Mouse (Mus musculus) kidney, embryonic 15.5 days (tissue): ENCODE data around the gene Ugt1a6a. TPM values are rescaled to one million over a fixed set of nuclear protein-coding genes. Genes with fewer than 3 reads are reported as not detected.

Experiments used
- ATAC-seq: fragments of 200-750 bp; cut with Nextera tagmentation; replicated peaks from 2 replicates; pipeline ENCODE4 v1.8.0; 2017; ENCODE audit warnings: moderate TSS enrichment; ENCODE audit not compliant: low FRiP score
- H3K27ac ChIP-seq: fragments of 300-500 bp; sonication (generic); 2 replicates; pipeline ENCODE4 v1.5.1; 2015; ENCODE audit warnings: mild to moderate bottlenecking, inconsistent platforms
- H3K27me3 ChIP-seq: fragments of 300-500 bp; sonication (generic); 2 replicates; pipeline ENCODE4 v1.6.1; 2015; ENCODE audit warnings: inconsistent platforms
- H3K36me3 ChIP-seq: fragments of 300-500 bp; sonication (generic); 2 replicates; pipeline ENCODE4 v1.6.1; 2015; ENCODE audit warnings: inconsistent platforms
- H3K4me1 ChIP-seq: fragments of 300-500 bp; sonication (generic); 2 replicates; pipeline ENCODE4 v1.6.1; 2015; ENCODE audit warnings: inconsistent platforms
- H3K4me2 ChIP-seq: fragments of 300-500 bp; sonication (generic); 2 replicates; pipeline ENCODE4 v1.6.1; 2015; ENCODE audit warnings: moderate library complexity, mild to moderate bottlenecking, inconsistent platforms
- H3K4me3 ChIP-seq: fragments of 300-500 bp; sonication (generic); replicated peaks from 2 replicates; pipeline ENCODE4 v1.5.1; 2015; ENCODE audit warnings: mild to moderate bottlenecking, inconsistent platforms
- H3K9ac ChIP-seq: fragments of 300-500 bp; sonication (generic); 2 replicates; pipeline ENCODE4 v1.6.1; 2015; ENCODE audit warnings: mild to moderate bottlenecking, inconsistent platforms
- H3K9me3 ChIP-seq: fragments of 300-500 bp; sonication (generic); replicated peaks from 2 replicates; pipeline ENCODE4 v1.6.1; 2016; ENCODE audit warnings: inconsistent platforms
- WGBS: fragments of 180-500 bp; shearing (Covaris S2); methylation state at CpG from one replicate; pipeline ENCODE4 v1.1.7; 2015; ENCODE audit warnings: mixed read lengths; 5-methylcytosine and 5-hydroxymethylcytosine counted together
- polyA plus RNA-seq: library from polyadenylated mRNA; unstranded; fragments of >200 nt; fragmentation: Nextera tagmentation; extraction: Ambion mirVana; gene quantifications from 2 replicates; pipeline ENCODE4 v1.2.1, GENCODE M21; 2015

The Ugt1a6a gene
- polyA plus RNA-seq, 1 experiment from 2014 or later: 3.1 TPM

DNA sequence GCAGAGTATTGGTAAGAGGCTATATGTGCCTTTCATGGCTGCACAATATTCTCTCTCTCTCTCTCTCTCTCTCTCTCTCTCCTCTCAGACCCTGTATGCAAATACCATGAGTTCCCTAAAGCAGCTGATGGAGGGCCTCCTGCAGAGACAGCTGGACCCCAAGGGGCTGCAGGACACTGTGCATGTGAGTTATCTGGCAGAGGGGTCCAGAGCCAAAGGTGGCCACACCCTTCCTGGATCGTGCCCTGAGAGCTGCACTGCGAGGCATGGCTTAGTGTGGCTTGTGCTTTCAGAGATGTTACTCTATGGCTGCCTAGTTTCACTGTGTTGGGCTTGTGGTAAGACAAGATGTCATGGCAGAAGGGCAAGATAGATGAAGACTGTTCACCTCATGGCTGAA is 113.1 kb downstream of the Ugt1a6a start:
- WGBS: 52% methylated on average over 2 of the region's 2 CpGs
- H3K9me3 ChIP-seq: peaks cover 64% of the 10 kb centered on the region
- no peaks in the 10 kb centered on the region for H3K36me3 ChIP-seq
- no peak overlapping the region for H3K9ac ChIP-seq
- no peak overlapping the region for H3K4me2 ChIP-seq
- no peaks in the 10 kb centered on the region for H3K27me3 ChIP-seq
- ATAC-seq: no peak
- no peaks in the 10 kb centered on the region for H3K4me1 ChIP-seq
- H3K27ac ChIP-seq: no peak overlapping the region
- H3K4me3 ChIP-seq: no peak overlapping the region

DNA sequence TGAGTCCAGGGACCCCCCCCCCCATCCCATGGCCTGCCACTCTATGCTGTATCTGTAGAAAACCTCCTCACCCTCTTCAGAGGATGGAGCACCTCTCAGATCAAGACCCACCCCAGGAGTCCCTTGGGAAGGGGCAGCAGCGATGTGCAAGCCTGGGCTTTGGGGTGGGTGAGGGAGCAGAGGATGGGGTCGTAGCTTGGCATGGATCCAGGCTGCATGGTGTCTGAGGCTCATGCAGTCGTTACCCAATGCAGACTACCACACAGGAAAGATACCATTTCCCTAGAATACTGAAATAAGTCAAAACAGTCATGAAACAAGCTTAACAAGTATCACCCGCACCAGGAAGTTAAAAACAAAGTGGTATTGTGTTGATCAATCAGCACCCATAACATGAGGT is 114.0 kb downstream of the Ugt1a6a start:
- Histone ChIP-seq H3K9ac (no peak overlapping the region), H3K4me3 (no peak overlapping the region), H3K27ac (no peak overlapping the region), H3K9me3 (peaks cover 57% of the 10 kb centered on the region), H3K36me3 (no peaks in the 10 kb centered on the region), H3K4me2 (no peak overlapping the region), H3K27me3 (no peaks in the 10 kb centered on the region), H3K4me1 (no peaks in the 10 kb centered on the region)
- 72% methylated on average over 4 of the region's 4 CpGs for WGBS
- ATAC-seq: no peak

DNA sequence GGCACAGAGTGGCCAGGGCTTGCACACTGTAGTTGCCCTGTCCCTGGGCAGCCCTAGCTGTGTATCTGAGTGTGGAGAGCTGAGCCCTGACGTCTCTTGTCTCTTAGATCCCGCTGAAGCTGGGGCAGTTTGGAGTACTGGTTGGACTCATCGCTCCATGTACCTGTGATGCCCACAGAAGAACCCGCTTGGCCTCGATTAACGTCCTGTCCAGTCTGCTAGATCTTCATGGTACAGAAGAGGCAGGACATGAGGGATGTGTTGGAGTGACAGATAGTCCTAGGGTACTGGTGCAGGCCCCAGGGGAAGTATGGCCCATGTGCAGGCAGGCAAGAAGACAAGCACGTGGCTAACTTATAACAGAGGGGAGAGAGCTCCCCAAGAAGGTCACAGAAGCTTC is 115.0 kb downstream of the Ugt1a6a start:
- H3K36me3 ChIP-seq: no peaks in the 10 kb centered on the region
- no peak overlapping the region for H3K4me2 ChIP-seq
- no peaks in the 10 kb centered on the region for H3K27me3 ChIP-seq
- no peaks in the 10 kb centered on the region for H3K4me1 ChIP-seq
- H3K27ac ChIP-seq: no peak overlapping the region
- ATAC-seq: no peak
- H3K4me3 ChIP-seq: no peak overlapping the region
- WGBS: 79% methylated on average over 7 of the region's 7 CpGs
- no peak overlapping the region for H3K9ac ChIP-seq
- H3K9me3 ChIP-seq: peaks cover 52% of the 10 kb centered on the region

DNA sequence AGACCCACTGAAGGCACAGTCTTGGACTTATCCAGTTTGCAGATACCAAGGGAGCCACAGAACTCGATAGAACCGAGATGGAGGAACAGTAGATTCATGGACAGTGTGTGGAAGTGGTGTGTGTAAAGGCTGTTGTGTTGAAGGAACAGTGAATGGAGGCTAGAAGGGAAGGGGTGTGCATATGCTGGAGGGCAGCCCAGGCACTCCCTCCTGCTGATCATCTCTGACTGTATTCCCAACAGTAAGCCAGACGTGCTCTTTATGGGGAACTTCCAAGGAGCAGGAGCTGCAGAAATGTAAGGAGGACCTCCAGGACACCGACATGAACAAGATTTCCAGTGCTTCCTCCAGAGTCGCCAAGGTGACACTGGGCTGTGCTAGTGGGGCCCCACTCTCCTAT is 115.4 kb downstream of the Ugt1a6a start:
- 85% methylated on average over 5 of the region's 5 CpGs for WGBS
- no peak overlapping the region for H3K27ac ChIP-seq
- no peak overlapping the region for H3K4me2 ChIP-seq
- H3K4me1 ChIP-seq: no peaks in the 10 kb centered on the region
- H3K27me3 ChIP-seq: no peaks in the 10 kb centered on the region
- ATAC-seq: no peak
- H3K36me3 ChIP-seq: no peaks in the 10 kb centered on the region
- no peak overlapping the region for H3K4me3 ChIP-seq
- H3K9ac ChIP-seq: no peak overlapping the region
- H3K9me3 ChIP-seq: peaks cover 55% of the 10 kb centered on the region

DNA sequence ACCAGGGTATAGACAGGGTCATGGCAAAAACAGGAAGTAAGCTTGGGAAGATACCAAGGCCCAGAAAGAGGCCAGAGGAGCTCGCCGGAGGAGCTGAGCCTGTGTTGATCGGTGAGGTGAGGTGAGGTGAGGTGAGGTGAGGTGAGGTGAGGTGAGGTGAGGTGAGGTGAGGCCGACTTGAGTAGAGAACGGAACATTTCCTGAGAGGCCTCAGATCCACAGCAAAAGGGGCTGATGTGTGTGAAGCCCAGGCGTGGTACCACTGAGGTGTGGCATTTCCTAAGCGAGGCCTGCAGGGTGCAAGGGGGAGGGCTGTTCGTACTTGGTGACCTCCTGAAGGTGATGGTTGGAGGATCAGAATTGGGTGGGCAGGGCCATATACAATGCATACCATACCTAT is 118.5 kb downstream of the Ugt1a6a start:
- 65% methylated on average over 8 of the region's 8 CpGs for WGBS
- H3K4me3 ChIP-seq: no peak overlapping the region
- H3K9me3 ChIP-seq: peaks cover 55% of the 10 kb centered on the region
- no peak overlapping the region for H3K9ac ChIP-seq
- no peaks in the 10 kb centered on the region for H3K27me3 ChIP-seq
- ATAC-seq: no peak
- H3K4me1 ChIP-seq: no peaks in the 10 kb centered on the region
- H3K27ac ChIP-seq: no peak overlapping the region
- H3K36me3 ChIP-seq: no peaks in the 10 kb centered on the region
- no peak overlapping the region for H3K4me2 ChIP-seq

DNA sequence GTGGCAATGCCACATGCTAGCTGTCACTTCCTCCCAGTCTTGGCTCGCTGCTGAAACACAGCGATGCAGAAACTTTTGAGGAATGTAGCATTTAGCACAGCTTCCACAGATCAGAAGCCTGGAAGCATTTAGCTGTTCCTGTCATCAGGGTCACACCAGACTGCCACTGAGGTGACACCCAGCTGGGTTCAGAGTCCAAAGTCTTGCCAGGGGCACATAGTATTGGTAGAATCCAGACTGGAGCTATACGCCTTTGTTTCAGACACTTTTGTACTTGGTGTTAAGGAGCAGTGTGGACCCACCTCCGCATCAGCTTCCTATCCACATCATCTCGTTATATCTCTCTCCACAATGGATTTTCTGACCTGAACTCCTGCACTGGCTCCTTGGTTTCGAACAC is 118.9 kb downstream of the Ugt1a6a start:
- Histone ChIP-seq H3K9ac (no peak overlapping the region), H3K4me1 (no peaks in the 10 kb centered on the region), H3K9me3 (peaks cover 51% of the 10 kb centered on the region), H3K36me3 (no peaks in the 10 kb centered on the region), H3K4me3 (no peak overlapping the region), H3K27me3 (no peaks in the 10 kb centered on the region), H3K27ac (no peak overlapping the region), H3K4me2 (no peak overlapping the region)
- no peak for ATAC-seq
- WGBS: 71% methylated on average over 6 of the region's 6 CpGs

DNA sequence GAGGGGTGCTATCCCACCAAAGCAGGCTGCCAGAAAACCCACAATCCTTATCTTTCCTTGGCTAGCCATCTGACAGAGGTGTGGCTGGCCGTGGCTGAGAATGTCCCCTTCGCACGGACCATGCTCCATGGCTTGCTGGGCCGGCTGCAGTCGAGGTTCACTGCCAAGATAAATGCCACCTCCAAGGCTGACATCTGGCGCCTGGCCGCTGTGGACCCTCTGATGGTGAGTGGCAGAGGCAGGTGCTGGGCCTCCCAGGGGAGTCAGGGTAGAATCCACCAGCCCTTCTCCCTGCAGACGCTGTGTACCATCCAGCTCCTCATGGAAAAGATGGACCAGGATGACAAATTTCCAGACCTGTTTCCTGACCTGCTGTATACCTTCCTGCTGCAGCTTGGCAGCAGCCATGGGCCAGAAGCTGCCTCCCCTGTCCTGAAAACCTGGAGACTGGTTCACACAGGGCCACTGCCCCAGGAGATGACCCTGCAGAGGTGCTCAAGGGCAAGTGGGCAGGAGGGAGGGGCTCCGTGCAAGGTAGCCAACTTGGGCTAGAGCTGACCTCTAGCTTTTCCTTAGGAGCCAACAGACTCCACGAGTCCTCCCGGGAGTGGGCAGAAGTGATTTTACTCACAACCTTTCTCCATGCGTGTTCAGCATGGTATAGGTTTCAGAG is 120.3 kb downstream of the Ugt1a6a start:
- Histone ChIP-seq H3K4me2 (no peak overlapping the region), H3K4me1 (peaks cover 10% of the 10 kb centered on the region), H3K36me3 (peaks cover 3% of the 10 kb centered on the region), H3K27me3 (no peaks in the 10 kb centered on the region), H3K4me3 (no peak overlapping the region), H3K9me3 (peaks cover 37% of the 10 kb centered on the region), H3K9ac (no peak overlapping the region), H3K27ac (no peak overlapping the region)
- WGBS: 86% methylated on average over 12 of the region's 12 CpGs
- no peak for ATAC-seq

DNA sequence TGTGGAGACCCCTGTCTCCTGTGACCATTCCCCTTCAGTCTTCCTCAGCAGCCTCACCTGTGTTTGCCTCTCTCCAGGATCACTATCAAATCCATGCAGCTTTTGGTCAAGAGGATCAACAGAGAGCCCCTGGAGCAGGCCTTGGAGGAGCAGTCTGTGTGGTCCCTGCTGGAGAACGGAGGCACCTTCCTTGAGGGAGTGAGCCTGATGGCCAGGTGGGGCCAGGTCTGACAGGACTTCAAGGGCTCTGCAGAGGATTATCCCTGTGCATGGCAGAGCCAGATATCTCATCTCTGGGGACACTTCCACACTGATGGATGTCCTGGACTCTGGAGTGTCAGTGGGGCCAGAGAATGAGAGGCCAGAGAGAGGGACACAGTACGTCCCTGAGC is 120.9 kb downstream of the Ugt1a6a start:
- Histone ChIP-seq H3K4me1 (peaks cover 13% of the 10 kb centered on the region), H3K36me3 (peaks cover 9% of the 10 kb centered on the region), H3K27me3 (no peaks in the 10 kb centered on the region), H3K27ac (no peak overlapping the region), H3K4me2 (no peak overlapping the region), H3K9ac (no peak overlapping the region), H3K4me3 (no peak overlapping the region), H3K9me3 (peaks cover 32% of the 10 kb centered on the region)
- ATAC-seq: no peak
- 54% methylated on average over 2 of the region's 2 CpGs for WGBS

DNA sequence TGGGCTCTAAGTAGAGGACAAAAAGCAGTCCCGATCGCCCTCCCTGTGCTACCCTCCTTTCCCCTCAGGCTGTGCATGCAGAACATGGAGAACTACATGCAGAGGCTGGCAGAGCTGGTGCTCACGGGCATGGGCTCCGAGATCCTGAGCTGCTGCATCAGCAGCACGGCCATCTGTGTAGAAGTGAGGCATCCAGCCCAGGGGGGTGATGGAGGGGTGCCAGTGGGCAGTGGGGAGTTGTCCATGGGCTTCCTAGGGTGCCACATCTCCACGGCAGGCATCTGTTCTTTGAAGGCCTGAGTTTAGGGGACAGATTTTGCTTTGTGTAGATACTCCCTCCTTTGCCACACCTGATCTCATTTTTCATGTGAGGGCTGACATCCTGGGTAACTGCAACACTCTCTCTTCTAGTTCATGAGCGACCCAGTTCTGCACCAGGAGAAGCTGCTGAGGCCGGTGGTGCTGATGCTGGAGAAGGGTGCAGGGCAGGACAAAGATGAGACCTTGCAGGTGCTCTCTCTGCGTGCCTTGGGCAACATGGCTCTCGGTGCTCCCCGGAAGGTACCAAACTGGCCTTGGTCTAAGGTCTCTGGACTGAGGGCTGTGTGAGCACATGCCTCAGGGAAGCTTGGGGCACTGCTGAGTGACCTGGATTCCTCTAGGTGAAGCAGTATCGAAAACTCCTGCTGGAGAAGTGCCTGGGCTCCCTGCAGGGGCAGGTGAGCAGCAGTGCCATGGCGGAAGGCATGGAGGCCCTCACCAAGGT is 121.6 kb downstream of the Ugt1a6a start:
- Histone ChIP-seq H3K9ac (no peak overlapping the region), H3K4me3 (no peak overlapping the region), H3K36me3 (peaks cover 16% of the 10 kb centered on the region), H3K9me3 (peaks cover 25% of the 10 kb centered on the region), H3K27ac (no peak overlapping the region), H3K27me3 (no peaks in the 10 kb centered on the region), H3K4me2 (no peak overlapping the region), H3K4me1 (peaks cover 13% of the 10 kb centered on the region)
- no peak for ATAC-seq
- WGBS: 79% methylated on average over 13 of the region's 13 CpGs

DNA sequence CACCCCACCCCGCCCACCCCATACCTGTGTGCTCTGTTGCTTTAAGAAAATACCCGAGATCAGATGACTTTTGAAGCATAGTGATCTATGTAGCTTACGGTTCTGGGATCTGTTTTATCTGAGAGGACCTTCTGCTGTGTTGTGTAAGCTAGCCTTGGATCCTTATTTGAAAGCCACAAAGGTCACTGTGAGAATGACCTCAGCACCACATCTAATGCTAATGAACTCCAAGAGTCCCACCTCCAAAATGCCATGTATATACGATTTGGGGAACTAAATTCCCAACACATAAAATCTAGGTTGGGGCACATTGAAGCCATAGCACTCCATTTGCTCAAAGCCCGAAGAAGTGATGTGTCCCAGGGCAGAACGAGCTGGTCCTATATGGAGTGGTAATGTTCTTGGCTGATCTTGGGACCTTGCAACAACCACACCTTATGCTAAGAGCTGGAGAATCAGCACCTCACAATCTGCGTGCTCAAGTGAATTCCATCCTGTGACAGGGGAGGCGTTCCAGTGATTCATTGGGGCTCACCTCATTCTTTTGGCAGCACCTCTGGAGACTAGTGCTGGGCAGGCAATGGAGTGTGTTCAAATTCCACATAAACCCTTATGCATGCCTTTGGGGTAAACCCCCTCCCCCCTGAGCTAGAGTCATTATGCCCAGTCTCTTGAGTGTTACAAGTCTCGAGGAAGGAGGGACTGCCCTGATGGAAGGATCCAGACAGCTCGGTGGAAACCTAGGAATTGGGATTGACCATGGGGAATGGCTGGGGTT is 122.5 kb downstream of the Ugt1a6a start:
- peaks cover 23% of the 10 kb centered on the region for H3K9me3 ChIP-seq
- H3K27ac ChIP-seq: no peak overlapping the region
- H3K27me3 ChIP-seq: no peaks in the 10 kb centered on the region
- no peak overlapping the region for H3K4me3 ChIP-seq
- peaks cover 13% of the 10 kb centered on the region for H3K4me1 ChIP-seq
- H3K4me2 ChIP-seq: no peak overlapping the region
- 75% methylated on average over 10 of the region's 10 CpGs for WGBS
- ATAC-seq: no peak
- H3K36me3 ChIP-seq: peaks cover 25% of the 10 kb centered on the region
- H3K9ac ChIP-seq: no peak overlapping the region

DNA sequence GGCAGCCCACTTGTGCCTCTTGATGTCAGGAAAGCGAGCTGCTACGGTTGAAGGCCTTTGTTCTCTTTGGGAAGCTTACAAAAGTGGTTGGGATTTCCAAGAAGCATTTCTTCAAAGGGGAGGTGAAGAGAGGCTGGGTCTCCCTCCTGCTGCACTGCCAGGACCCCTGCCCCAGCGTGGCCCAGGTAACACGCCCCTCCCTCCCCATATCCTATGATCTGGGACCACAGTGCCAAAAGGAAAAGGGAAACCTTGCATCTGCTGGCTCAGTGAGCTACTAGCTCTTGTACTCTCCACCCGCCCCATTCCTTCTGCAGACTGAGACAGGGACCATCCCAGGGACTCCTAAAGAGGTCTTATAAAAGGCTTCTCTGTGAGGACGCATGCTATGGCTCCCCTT is 123.1 kb downstream of the Ugt1a6a start:
- H3K4me3 ChIP-seq: no peak overlapping the region
- H3K9me3 ChIP-seq: peaks cover 18% of the 10 kb centered on the region; the same call in 1 of the 2 replicates
- H3K27ac ChIP-seq: no peak overlapping the region
- H3K27me3 ChIP-seq: no peaks in the 10 kb centered on the region
- no peak for ATAC-seq
- H3K4me2 ChIP-seq: no peak overlapping the region
- H3K9ac ChIP-seq: no peak overlapping the region
- 80% methylated on average over 6 of the region's 6 CpGs for WGBS
- H3K4me1 ChIP-seq: peaks cover 18% of the 10 kb centered on the region
- peaks cover 31% of the 10 kb centered on the region for H3K36me3 ChIP-seq

DNA sequence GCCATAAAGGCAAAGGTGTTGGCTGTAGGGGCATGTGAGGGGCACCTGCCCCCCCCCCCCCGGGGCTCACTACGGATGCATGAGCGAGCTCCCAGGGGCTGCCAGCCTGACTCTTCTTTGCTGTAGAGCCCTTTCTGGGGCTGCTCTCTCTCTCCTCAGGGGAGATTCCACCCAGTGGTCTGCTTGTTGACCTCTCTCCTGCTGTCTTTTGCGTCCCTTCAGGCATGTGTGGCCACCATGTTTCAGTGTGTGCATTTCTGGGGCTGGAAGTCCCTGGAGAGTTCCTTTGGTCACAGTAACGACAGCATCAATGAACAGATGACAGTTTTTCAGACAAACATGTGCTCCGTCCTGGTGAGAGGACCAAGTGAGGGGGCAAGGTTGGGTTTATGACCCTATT is 123.8 kb downstream of the Ugt1a6a start:
- no peak for ATAC-seq
- Histone ChIP-seq H3K4me3 (no peak overlapping the region), H3K36me3 (peaks cover 38% of the 10 kb centered on the region), H3K9ac (no peak overlapping the region), H3K9me3 (peaks cover 18% of the 10 kb centered on the region; the same call in 1 of the 2 replicates), H3K4me1 (peaks cover 20% of the 10 kb centered on the region), H3K4me2 (no peak overlapping the region), H3K27me3 (no peaks in the 10 kb centered on the region), H3K27ac (no peak overlapping the region)
- WGBS: 69% methylated on average over 6 of the region's 6 CpGs
